Mouse (Mus musculus): ENCODE data around the gene Cyp26a1.

Gene Cyp26a1

DNA sequence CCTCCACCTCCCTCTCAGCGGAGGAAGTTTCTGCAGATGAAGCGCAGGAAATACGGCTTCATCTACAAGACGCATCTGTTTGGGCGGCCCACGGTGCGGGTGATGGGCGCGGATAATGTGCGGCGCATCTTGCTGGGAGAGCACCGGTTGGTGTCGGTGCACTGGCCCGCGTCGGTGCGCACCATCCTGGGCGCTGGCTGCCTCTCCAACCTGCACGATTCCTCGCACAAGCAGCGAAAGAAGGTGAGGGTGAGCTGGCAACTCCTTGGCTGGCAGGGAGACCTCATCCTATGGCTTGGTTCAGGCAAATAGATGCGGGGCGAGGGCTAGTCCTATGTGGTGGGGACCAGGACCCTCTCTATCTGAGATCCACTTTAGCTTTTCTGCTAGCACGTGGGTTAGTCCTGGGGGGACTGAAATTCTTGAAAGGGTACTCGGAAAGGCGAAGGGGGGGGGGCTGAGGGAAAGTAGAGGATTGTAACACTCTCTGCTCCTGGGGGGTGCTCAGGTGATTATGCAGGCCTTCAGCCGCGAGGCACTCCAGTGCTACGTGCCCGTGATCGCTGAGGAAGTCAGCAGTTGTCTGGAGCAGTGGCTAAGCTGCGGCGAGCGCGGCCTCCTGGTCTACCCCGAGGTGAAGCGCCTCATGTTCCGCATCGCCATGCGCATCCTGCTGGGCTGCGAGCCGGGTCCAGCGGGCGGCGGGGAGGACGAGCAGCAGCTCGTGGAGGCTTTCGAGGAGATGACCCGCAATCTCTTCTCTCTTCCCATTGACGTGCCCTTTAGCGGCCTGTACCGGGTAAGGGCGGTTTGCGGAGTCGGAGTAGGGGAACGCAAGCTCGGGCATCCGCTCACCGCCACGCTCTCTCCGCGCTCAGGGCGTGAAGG, 919 bp downstream of the Cyp26a1 start:
- no peak for DNase-seq (ENCODE audit: low spot score)

- no peak for DNase-seq (ENCODE audit: low spot score)
Observed at GRCm38 (mm10) chr19:37699711-37700110, 2.1 kb downstream of the Cyp26a1 start.

- no peak for DNase-seq (ENCODE audit: low spot score)
Observed at GRCm38 (mm10) chr19:37702377-37703076, 4.9 kb downstream of the Cyp26a1 start.

GRCm38 (mm10) chr19:37703902-37704509, 6.4 kb downstream of the Cyp26a1 start:
- peak; percentile 78 for DNase-seq (ENCODE audit: low spot score)

GRCm38 (mm10) chr19:37705722-37706121, 8.1 kb downstream of the Cyp26a1 start:
- DNase-seq (ENCODE audit: low spot score) = no peak

DNA sequence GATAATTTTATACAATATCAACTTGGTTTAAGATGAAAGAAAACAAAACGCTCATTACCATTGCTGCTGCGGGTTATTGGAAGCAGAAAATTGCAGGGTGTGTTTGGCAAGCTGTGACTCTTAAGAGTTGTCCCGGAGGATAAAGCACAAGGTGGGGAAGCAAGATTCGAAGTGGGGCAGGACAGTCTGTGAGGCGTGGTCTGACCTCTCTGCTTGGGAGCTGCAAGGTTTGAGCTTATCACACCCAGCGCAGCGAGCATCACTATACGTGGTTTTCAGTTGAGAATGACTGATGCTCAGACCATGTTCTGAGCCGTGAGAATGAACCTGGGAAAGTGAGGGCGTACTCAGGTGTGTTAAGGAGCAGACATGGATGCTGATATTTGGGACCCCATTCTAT, 17.1 kb downstream of the Cyp26a1 start:
- no peak for DNase-seq (ENCODE audit: low spot score)

DNA sequence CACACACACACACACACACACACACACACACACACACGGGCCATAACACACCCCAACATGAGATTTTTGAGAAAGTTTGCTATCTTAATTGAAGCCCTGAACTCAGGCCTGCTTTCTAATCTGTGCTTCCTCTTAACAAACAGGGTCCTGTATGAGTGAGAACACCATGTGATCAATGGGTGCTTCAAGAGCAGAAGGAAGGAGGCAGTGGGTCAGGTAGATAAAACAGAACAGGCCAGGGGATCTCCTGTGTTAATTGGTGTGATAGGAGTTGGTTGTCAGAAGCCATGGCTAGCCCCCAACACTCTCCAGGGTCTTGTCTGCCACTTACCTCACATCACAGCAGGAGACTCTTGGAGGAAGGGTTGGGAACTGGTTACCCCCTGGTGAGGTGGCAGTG, 18.4 kb downstream of the Cyp26a1 start:
- DNase-seq (ENCODE audit: low spot score) = no peak

GRCm38 (mm10) chr19:37716524-37717175, 19.1 kb downstream of the Cyp26a1 start:
- no peak for DNase-seq (ENCODE audit: low spot score)

- DNase-seq (ENCODE audit: low spot score) = no peak
Observed at GRCm38 (mm10) chr19:37719166-37719565, 21.6 kb downstream of the Cyp26a1 start.

DNA sequence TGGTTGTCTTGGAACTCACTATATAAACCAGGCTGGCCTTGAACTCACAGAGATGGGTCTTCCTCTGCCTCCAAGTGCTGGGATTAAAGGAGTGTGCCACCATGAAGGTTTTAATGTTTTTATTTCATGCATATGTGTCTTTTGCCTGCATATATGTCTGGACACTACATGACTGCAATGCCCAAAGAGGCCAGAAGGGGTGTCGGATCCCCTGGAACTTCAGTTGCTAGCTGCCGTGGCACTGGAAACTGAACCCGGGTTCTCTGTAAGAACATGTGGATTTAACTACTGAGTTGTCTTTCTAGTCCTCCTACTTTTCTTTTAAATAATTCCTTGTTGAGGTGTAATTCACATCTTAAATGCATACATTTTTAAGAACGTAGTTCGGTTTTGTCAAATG, 27.0 kb downstream of the Cyp26a1 start:
- DNase-seq (ENCODE audit: low spot score) = no peak

DNA sequence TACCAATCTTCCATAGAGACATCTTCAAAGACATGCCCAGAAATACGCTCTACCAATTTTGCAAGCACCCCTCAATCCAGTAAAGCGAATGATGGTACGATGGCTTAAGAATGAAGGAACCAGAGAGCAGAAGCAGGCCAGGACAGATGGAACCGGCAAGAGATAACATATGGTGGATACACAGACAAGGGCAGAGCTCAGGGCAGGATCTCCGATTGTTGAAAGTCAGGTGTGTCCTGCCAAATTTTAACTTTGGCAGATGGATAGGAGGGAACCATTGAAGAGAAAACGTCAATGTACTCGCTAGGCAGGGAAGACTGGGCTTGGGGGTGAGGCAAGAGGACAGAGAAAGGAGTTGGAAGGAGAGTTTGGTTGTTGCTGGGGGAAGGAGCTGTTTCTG, 29.0 kb downstream of the Cyp26a1 start:
- no peak for DNase-seq (ENCODE audit: low spot score)

DNA sequence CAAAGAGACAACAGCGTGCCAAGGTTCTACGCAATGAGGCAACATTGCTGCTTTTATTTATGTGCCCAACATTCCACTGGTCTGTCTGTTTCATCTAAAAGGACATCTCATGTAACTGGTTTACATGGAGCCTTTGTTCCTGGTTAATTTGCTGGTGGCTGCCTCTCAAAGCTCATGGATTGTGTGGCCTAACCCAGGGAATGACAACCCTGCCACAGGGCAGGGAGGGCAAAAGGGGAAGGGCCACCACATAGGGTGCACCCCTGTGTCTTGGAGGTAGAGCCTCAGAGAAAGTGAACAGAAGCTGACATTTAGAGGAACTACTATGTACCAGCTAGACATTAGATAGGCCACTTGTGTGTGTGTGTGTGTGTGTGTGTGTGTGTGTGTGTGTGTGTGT, 29.8 kb downstream of the Cyp26a1 start:
- no peak for DNase-seq (ENCODE audit: low spot score)

DNA sequence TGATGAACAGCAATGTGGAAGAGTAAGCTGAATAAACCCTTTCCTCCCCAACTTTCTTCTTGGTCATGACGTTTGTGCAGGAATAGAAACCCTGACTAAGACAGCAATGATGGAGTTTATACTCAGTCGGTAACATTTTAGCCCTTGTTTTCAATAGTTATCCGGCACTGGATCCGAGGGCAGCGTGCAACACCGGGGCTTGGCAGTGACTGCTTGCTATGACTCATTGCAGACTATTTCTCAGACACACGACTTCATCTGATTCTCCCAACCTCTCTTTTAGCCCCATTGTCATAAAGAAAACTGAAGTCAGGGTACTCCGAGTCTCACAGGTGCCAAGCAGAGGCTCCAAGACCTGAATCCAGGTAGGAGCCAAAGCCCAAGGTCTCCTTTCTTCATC, 37.8 kb downstream of the Cyp26a1 start:
- DNase-seq (ENCODE audit: low spot score) = no peak

GRCm38 (mm10) chr19:37738575-37738974, 41.0 kb downstream of the Cyp26a1 start:
- no peak for DNase-seq (ENCODE audit: low spot score)

DNA sequence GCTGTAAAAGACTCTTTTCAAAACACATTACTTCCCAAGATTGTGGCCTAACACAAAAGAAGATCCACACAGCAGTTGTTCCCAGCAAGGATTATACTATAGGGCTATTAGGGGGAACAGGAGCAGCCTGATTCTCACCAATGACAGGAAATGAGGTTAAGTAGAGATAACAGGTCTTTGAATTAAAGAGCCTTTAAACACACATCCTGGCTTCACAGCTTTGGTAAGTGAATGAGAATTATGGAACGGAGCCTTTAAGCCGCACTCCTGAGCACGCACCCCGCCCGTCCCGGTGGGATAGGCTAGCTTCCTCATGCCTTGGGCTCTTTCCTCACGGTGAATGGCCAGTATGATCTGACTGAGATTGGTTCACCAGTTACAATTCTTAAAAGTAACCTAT, 42.4 kb downstream of the Cyp26a1 start:
- DNase-seq (ENCODE audit: low spot score) = no peak
